Mouse (Mus musculus) embryonic fibroblast, embryonic 13.5 days (primary cell): ENCODE measurements at regions not wholly inside any gene's neighbourhood (a gene's known extent, or its start where the extent isn't known, plus 50 kb on each side); places are given as distances from the start of the nearest gene placed in this dataset.

ENCODE experiments used
- CTCF ChIP-seq: IDR thresholded peaks from 2 replicates; pipeline ENCODE4 v1.5.1; 2011; ENCODE audit warnings: mild to moderate bottlenecking, control low read depth, low read length, moderate library complexity, borderline replicate concordance; ENCODE audit not compliant: insufficient read depth
- POLR2A ChIP-seq: IDR thresholded peaks from 2 replicates; pipeline ENCODE4 v1.6.1; 2011; ENCODE audit warnings: low read depth, mild to moderate bottlenecking, control low read depth, low read length, moderate library complexity

- TF ChIP-seq POLR2A (no peak), CTCF (no peak)
Observed at GRCm38 (mm10) chr11:84672841-84673473, 146.4 kb downstream of the Mrm1 start.
